Mouse (Mus musculus) forebrain, embryonic 10.5 days (tissue): ENCODE results near the gene Gm49318. TPM values are rescaled to one million over a fixed set of nuclear protein-coding genes. Genes with fewer than 3 reads are reported as not detected.

Experiments
- DNase-seq: peaks from one replicate; pipeline ENCODE4 v3.0.0-alpha.2; 2017; ENCODE audit warnings: low spot score; ENCODE audit errors: extremely low spot score
- H3K27ac ChIP-seq: fragments of 300-500 bp; sonication (generic); 2 replicates; pipeline ENCODE4 v1.5.1; 2016; ENCODE audit warnings: mild to moderate bottlenecking
- H3K27me3 ChIP-seq: fragments of 300-500 bp; sonication (generic); 2 replicates; pipeline ENCODE4 v1.6.1; 2016; ENCODE audit warnings: mild to moderate bottlenecking; ENCODE audit not compliant: poor library complexity, severe bottlenecking
- H3K36me3 ChIP-seq: fragments of 300-500 bp; sonication (generic); replicated peaks from 2 replicates; pipeline ENCODE4 v1.6.1; 2016; ENCODE audit warnings: mild to moderate bottlenecking, moderate library complexity
- H3K4me1 ChIP-seq: fragments of 300-500 bp; sonication (generic); 2 replicates; pipeline ENCODE4 v1.6.1; 2016
- H3K4me3 ChIP-seq: fragments of 300-500 bp; sonication (generic); 2 replicates; pipeline ENCODE4 v1.5.1; 2016; ENCODE audit warnings: mild to moderate bottlenecking, moderate library complexity
- H3K9me3 ChIP-seq: fragments of 300-500 bp; sonication (generic); 2 replicates; pipeline ENCODE4 v1.6.1; 2016; ENCODE audit warnings: mild to moderate bottlenecking, moderate library complexity
- WGBS: fragments of 180-500 bp; shearing (Covaris S2); methylation state at CpG from one replicate; pipeline ENCODE4 v1.1.7; 2016; 5-methylcytosine and 5-hydroxymethylcytosine counted together
- polyA plus RNA-seq: library from polyadenylated mRNA; unstranded; fragments of >200 nt; fragmentation: Nextera tagmentation; extraction: Ambion mirVana; gene quantifications from 2 replicates; pipeline ENCODE4 v1.2.1, GENCODE M21; 2016

Gm49318 gene
- polyA plus RNA-seq, 1 experiment from 2014 or later = not detected

DNA sequence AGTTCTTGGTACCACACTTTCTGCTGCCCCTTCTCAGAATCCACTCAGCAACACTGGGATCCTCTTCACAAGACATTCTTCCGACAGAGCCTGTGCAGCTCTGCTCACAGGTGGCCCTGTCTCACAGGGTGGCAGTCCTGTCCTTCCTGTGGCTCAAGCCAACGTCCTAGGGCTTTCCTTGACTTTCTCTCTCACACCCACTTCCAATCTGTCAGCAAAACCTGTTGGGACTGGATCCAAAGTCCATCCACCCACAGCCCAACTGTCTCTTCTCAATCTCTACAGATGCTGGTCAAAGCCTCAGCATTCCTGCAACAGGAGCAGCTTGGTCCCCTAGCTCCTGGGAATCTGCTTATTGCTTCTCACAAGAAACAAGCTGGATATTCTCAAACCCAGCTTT lies 9.7 kb downstream of the Gm49318 start:
- Histone ChIP-seq H3K4me3 (no peak overlapping the region), H3K4me1 (no peaks in the 10 kb centered on the region), H3K36me3 (peaks cover 99% of the 10 kb centered on the region), H3K27me3 (peaks cover 14% of the 10 kb centered on the region), H3K9me3 (no peaks in the 10 kb centered on the region), H3K27ac (no peak overlapping the region)
- 85% methylated on average over 2 of the region's 2 CpGs for WGBS
- no peak for DNase-seq

- 95% methylated on average over 9 of the region's 9 CpGs for WGBS
- Histone ChIP-seq H3K27ac (no peak overlapping the region), H3K4me3 (no peak overlapping the region), H3K27me3 (peaks cover 48% of the 10 kb centered on the region), H3K36me3 (peaks cover 66% of the 10 kb centered on the region), H3K4me1 (peaks cover 10% of the 10 kb centered on the region), H3K9me3 (no peaks in the 10 kb centered on the region)
- no peak for DNase-seq
Observed at GRCm38 (mm10) chr9:22058011-22058424, 13.0 kb downstream of the Gm49318 start.

GRCm38 (mm10) chr9:22057031-22057517 lies 14.0 kb downstream of the Gm49318 start:
- H3K27me3 ChIP-seq = peaks cover 57% of the 10 kb centered on the region
- H3K4me3 ChIP-seq = no peak overlapping the region
- DNase-seq = no peak
- H3K9me3 ChIP-seq = no peaks in the 10 kb centered on the region
- no peak overlapping the region for H3K27ac ChIP-seq
- 92% methylated on average over 9 of the region's 9 CpGs for WGBS
- peaks cover 57% of the 10 kb centered on the region for H3K36me3 ChIP-seq
- peaks cover 12% of the 10 kb centered on the region for H3K4me1 ChIP-seq

- Histone ChIP-seq H3K36me3 (peaks cover 50% of the 10 kb centered on the region), H3K4me3 (no peak overlapping the region), H3K9me3 (no peaks in the 10 kb centered on the region), H3K4me1 (peaks cover 19% of the 10 kb centered on the region), H3K27ac (no peak overlapping the region), H3K27me3 (peaks cover 64% of the 10 kb centered on the region)
- no peak for DNase-seq
- 82% methylated on average over 9 of the region's 9 CpGs for WGBS
Observed at GRCm38 (mm10) chr9:22056303-22056910, 14.7 kb downstream of the Gm49318 start.

GRCm38 (mm10) chr9:22055713-22056112 lies 15.3 kb downstream of the Gm49318 start:
- H3K9me3 ChIP-seq = no peaks in the 10 kb centered on the region
- WGBS = 42% methylated on average over 29 of the region's 29 CpGs
- H3K27me3 ChIP-seq = peaks cover 71% of the 10 kb centered on the region
- H3K36me3 ChIP-seq = peaks cover 43% of the 10 kb centered on the region
- H3K4me1 ChIP-seq = peaks cover 26% of the 10 kb centered on the region
- no peak for DNase-seq
- H3K27ac ChIP-seq = no peak overlapping the region
- no peak overlapping the region for H3K4me3 ChIP-seq

- 3% methylated on average over 32 of the region's 32 CpGs for WGBS
- no peak overlapping the region for H3K27ac ChIP-seq
- H3K36me3 ChIP-seq = peaks cover 32% of the 10 kb centered on the region
- peaks cover 37% of the 10 kb centered on the region for H3K4me1 ChIP-seq
- DNase-seq = peak; percentile 78
- H3K4me3 ChIP-seq = peak overlapping the region; percentile 38
- H3K9me3 ChIP-seq = no peaks in the 10 kb centered on the region
- H3K27me3 ChIP-seq = peaks cover 82% of the 10 kb centered on the region
Observed at GRCm38 (mm10) chr9:22054411-22055076, 16.5 kb downstream of the Gm49318 start.

- no peak overlapping the region for H3K27ac ChIP-seq
- no peak for DNase-seq
- peaks cover 24% of the 10 kb centered on the region for H3K36me3 ChIP-seq
- 36% methylated on average over 6 of the region's 7 CpGs for WGBS
- H3K4me3 ChIP-seq = no peak overlapping the region
- peaks cover 46% of the 10 kb centered on the region for H3K4me1 ChIP-seq
- H3K27me3 ChIP-seq = peaks cover 91% of the 10 kb centered on the region
- H3K9me3 ChIP-seq = no peaks in the 10 kb centered on the region
Observed at GRCm38 (mm10) chr9:22053657-22054056, 17.4 kb downstream of the Gm49318 start.

- peaks cover 60% of the 10 kb centered on the region for H3K4me1 ChIP-seq
- WGBS = 1% methylated on average over 26 of the region's 28 CpGs
- no peaks in the 10 kb centered on the region for H3K9me3 ChIP-seq
- H3K36me3 ChIP-seq = peaks cover 6% of the 10 kb centered on the region
- peak within 1 kb of the TSS; percentile 74 for H3K4me3 ChIP-seq
- peak; percentile 79 for DNase-seq
- H3K27ac ChIP-seq = peak within 1 kb of the TSS; percentile 87
- peaks cover 84% of the 10 kb centered on the region for H3K27me3 ChIP-seq
Observed at GRCm38 (mm10) chr9:22051958-22052254, 19.2 kb downstream of the Gm49318 start, which contains the start of gene Elavl3. TSS of gene Elavl3 (minus strand) at chr9:22052023.

DNA sequence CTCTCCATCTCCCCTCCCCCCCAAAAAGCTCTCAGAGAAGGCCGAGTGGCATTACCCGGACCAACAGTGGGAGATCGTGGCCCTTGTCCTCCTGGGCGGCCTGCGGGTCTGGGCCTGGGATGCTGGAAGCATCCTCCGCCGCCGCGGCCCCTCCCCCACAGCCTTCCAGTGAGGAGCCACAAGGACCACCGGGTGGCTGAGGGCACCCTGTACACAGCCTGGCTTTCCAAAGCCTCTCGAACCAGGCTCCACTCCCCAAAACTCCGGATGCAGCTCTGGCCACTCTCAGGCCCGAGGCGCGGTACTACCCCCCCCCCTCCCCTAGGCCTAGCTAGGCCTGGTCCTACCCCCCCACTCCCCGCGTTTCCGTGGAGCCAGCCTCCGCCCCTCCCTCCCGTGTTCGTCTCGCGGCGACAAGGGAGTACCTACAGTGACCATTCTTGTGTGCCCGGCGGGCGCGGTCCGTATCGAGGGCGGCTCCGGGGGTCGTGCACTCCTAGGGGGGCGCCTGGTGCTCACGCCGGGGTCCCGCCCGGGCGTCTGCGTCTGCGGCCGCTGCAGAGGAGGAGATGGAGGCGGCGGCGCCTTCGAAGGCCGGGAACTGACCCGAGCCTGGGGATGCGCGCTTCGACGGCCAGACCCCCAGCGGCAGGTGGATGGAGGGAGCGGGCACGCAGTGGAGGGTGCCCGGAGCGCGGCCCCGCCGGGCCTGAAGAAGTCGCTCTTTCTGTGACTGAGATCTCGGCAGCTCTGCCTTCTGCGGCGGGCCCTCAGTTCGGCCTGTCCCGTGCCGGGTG lies 19.7 kb downstream of the Gm49318 start:
- H3K36me3 ChIP-seq = peaks cover under 1% of the 10 kb centered on the region; the same call in 1 of the 2 replicates
- peaks cover 60% of the 10 kb centered on the region for H3K4me1 ChIP-seq
- peak overlapping the region; percentile 74 for H3K4me3 ChIP-seq
- H3K27me3 ChIP-seq = peaks cover 78% of the 10 kb centered on the region
- under 1% methylated on average over 62 of the region's 67 CpGs for WGBS
- no peaks in the 10 kb centered on the region for H3K9me3 ChIP-seq
- peak overlapping the region; percentile 87 for H3K27ac ChIP-seq
- DNase-seq = no peak

GRCm38 (mm10) chr9:22050351-22050889 lies 20.6 kb downstream of the Gm49318 start:
- no peaks in the 10 kb centered on the region; the same call in 1 of the 2 replicates for H3K36me3 ChIP-seq
- H3K27me3 ChIP-seq = peaks cover 69% of the 10 kb centered on the region
- DNase-seq = peak; percentile 80
- no peaks in the 10 kb centered on the region for H3K9me3 ChIP-seq
- WGBS = under 1% methylated on average over 43 of the region's 43 CpGs
- peaks cover 60% of the 10 kb centered on the region for H3K4me1 ChIP-seq
- peak overlapping the region; percentile 87 for H3K27ac ChIP-seq
- H3K4me3 ChIP-seq = peak overlapping the region; percentile 74

DNA sequence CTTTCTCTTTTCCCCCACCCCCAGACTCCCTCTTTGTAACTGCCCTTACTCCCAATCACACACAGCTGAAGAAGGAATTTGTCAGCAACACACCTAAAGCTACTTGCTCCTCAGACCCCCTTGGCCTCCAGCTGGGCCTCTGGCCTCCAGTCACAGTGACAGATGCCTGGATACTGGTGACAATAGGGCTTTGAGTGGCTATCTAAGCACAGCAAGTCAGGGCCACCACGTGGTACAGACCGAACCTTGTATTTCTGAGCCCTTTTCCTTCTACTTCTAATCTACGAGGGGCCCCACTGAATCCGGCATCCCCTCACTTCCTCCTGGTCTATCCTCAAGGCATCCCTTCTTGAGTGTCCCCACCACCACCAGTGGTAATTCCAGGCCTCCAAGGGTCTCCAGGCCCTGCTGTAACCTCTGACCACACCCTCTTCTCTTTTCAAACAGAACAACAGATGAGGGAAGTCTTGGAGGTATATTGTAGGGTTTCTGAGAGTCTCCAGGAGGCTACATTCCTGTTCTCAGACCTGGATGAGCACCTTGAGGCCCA lies 21.3 kb downstream of the Gm49318 start:
- Histone ChIP-seq H3K27ac (peak overlapping the region; percentile 87), H3K36me3 (no peaks in the 10 kb centered on the region; the same call in 1 of the 2 replicates), H3K27me3 (peaks cover 63% of the 10 kb centered on the region), H3K4me3 (peak overlapping the region; percentile 74), H3K9me3 (no peaks in the 10 kb centered on the region), H3K4me1 (peaks cover 56% of the 10 kb centered on the region)
- WGBS = 52% methylated on average over 4 of the region's 4 CpGs
- DNase-seq = peak; percentile 36

- Histone ChIP-seq H3K36me3 (no peaks in the 10 kb centered on the region; the same call in 1 of the 2 replicates), H3K27me3 (peaks cover 58% of the 10 kb centered on the region), H3K9me3 (no peaks in the 10 kb centered on the region), H3K4me3 (peak overlapping the region; percentile 74), H3K27ac (peak overlapping the region; percentile 87), H3K4me1 (peaks cover 51% of the 10 kb centered on the region)
- DNase-seq = no peak
- 49% methylated on average over 11 of the region's 11 CpGs for WGBS
Observed at GRCm38 (mm10) chr9:22049315-22049714, 21.7 kb downstream of the Gm49318 start.
